In the genomic region with DNA sequence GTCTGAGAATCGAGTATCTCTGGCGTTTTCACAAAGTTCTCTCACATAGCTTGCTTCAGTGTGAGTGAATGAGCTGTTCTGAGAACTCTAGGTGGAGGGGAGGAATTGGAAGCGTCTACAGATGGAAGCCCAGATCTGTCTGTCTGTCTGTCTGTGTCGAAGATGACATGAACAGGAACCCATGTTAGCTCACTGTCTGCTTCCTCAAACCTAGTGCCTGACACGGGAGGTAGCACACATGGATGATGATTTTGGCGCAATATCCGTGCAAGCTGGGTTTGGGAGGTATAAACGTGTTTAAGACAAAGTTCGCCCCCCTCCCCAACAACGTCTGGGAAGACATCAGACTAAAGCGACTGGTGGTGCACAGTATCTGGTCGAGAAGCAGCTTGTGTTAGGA, we compare ENCODE assay signal across 8 mouse cellular contexts. TPM values are rescaled to one million over a fixed set of nuclear protein-coding genes. Genes with fewer than 3 reads are reported as not detected.
DNase-seq lines count a peak whose midpoint lies in the region; ATAC-seq and TF ChIP-seq lines count a peak whose summit lies in the region.

No protein-coding gene starts in this region.

- peak overlapping the region; percentile 72; the same call in 1 of the 2 replicates for H3K9ac ChIP-seq in hindbrain, postnatal 0 days (replicated peaks; ENCODE audit: low read length)
- no peak overlapping the region for H3K9ac ChIP-seq in midbrain, postnatal 0 days (replicated peaks; ENCODE audit: low read length, poor library complexity, severe bottlenecking)

- peaks cover 7% of the 10 kb centered on the region; the same call in 1 of the 2 replicates for H3K4me1 ChIP-seq in kidney, adult 2 months (ENCODE audit: control insufficient read depth, insufficient read depth, low read length)
- peaks cover 19% of the 10 kb centered on the region for H3K4me1 ChIP-seq in bone marrow, adult 2 months (ENCODE audit: control insufficient read depth, insufficient read depth, low read length)
- peaks cover 16% of the 10 kb centered on the region for H3K4me1 ChIP-seq in hindbrain, postnatal 0 days (ENCODE audit: insufficient read depth, low read length)
- H3K4me1 ChIP-seq in midbrain, postnatal 0 days (ENCODE audit: insufficient read depth, low read length), result 0 out of 2 replicates have a peak, but pooled peaks cover 6% of the 10 kb centered on the region

- TF ChIP-seq CTCF in kidney, adult 2 months (conservative IDR thresholded peaks at IDR 0.05; ENCODE audit: insufficient read depth, insufficient read length, low read depth, low read length), result no peak
- no peak for TF ChIP-seq CTCF in bone marrow, adult 2 months (IDR thresholded peaks at IDR 0.05; ENCODE audit: control insufficient read depth, insufficient read depth, low read length)
- no peak for TF ChIP-seq CTCF in hindbrain, postnatal 0 days (IDR thresholded peaks at IDR 0.05; ENCODE audit: low read depth)
- no peak for TF ChIP-seq CTCF in midbrain, postnatal 0 days (IDR thresholded peaks at IDR 0.05)

- no peaks in the 10 kb centered on the region for H3K27me3 ChIP-seq in kidney, adult 2 months (replicated peaks; ENCODE audit: control insufficient read depth, insufficient read depth, low read length)
- H3K27me3 ChIP-seq in hindbrain, postnatal 0 days (ENCODE audit: insufficient read depth, low read length), result 0 out of 2 replicates have a peak, but pooled peaks cover 21% of the 10 kb centered on the region
- peaks cover 14% of the 10 kb centered on the region for H3K27me3 ChIP-seq in midbrain, postnatal 0 days (ENCODE audit: insufficient read depth, low read length)

- ATAC-seq in hindbrain, postnatal 0 days, result no peak
- no peak for ATAC-seq in midbrain, postnatal 0 days (ENCODE audit: low FRiP score)

- H3K4me2 ChIP-seq in hindbrain, postnatal 0 days (ENCODE audit: low read depth, low read length), result peak overlapping the region; percentile 87
- H3K4me2 ChIP-seq in midbrain, postnatal 0 days (ENCODE audit: low read depth, low read length, poor library complexity, severe bottlenecking), result peak overlapping the region; percentile 81

- 48% methylated on average over 12 of the region's 12 CpGs for WGBS in kidney, adult 2 months
- 7% methylated on average over 12 of the region's 12 CpGs for WGBS in bone marrow, adult 2 months
- 40% methylated on average over 12 of the region's 12 CpGs for WGBS in hindbrain, postnatal 0 days
- 39% methylated on average over 12 of the region's 12 CpGs for WGBS in midbrain, postnatal 0 days

- H3K27ac ChIP-seq in kidney, adult 2 months (ENCODE audit: insufficient read depth, low read depth, low read length), result no peak overlapping the region
- peak overlapping the region; percentile 91; the same call in 1 of the 2 replicates for H3K27ac ChIP-seq in bone marrow, adult 2 months (ENCODE audit: control insufficient read depth, insufficient read depth, low read depth, low read length, poor library complexity)
- H3K27ac ChIP-seq in hindbrain, postnatal 0 days, result no peak overlapping the region
- H3K27ac ChIP-seq in midbrain, postnatal 0 days (ENCODE audit: low read depth, low read length), result no peak overlapping the region

- no peak for DNase-seq in kidney, adult 2 months
- DNase-seq in kidney, adult 9 months, result no peak
- no peak for DNase-seq in hindbrain, postnatal 0 days (ENCODE audit: low spot score)
- DNase-seq in midbrain, postnatal 0 days (ENCODE audit: low spot score), result no peak
- no peak for DNase-seq in cerebellum, postnatal 36 days
- no peak for DNase-seq in spleen, postnatal 36 days (ENCODE audit: low spot score in 2 of 2)
- DNase-seq in layer of hippocampus, postnatal 14 days (ENCODE audit: low spot score in 2 of 2), result no peak

- no peaks in the 10 kb centered on the region for H3K36me3 ChIP-seq in kidney, adult 2 months (ENCODE audit: control insufficient read depth, insufficient read depth, low read length)
- H3K36me3 ChIP-seq in hindbrain, postnatal 0 days (ENCODE audit: insufficient read depth, low read length), result no peaks in the 10 kb centered on the region
- H3K36me3 ChIP-seq in midbrain, postnatal 0 days (ENCODE audit: insufficient read depth, low read length), result no peaks in the 10 kb centered on the region

- H3K4me3 ChIP-seq in kidney, adult 2 months (ENCODE audit: insufficient read depth, low read depth, low read length), result peak overlapping the region; percentile 60
- peak overlapping the region; percentile 94 for H3K4me3 ChIP-seq in bone marrow, adult 2 months (replicated peaks; ENCODE audit: control insufficient read depth, low read depth, low read length)
- H3K4me3 ChIP-seq in hindbrain, postnatal 0 days (ENCODE audit: low read length), result peak overlapping the region; percentile 67
- peak overlapping the region; percentile 49 for H3K4me3 ChIP-seq in midbrain, postnatal 0 days (ENCODE audit: low read depth, low read length)

- no peaks in the 10 kb centered on the region for H3K9me3 ChIP-seq in hindbrain, postnatal 0 days (ENCODE audit: low read length)
- no peaks in the 10 kb centered on the region for H3K9me3 ChIP-seq in midbrain, postnatal 0 days (ENCODE audit: low read length)

- TF ChIP-seq POLR2A in kidney, adult 2 months (IDR thresholded peaks at IDR 0.05; ENCODE audit: low read depth, low read length), result no peak
- no peak for TF ChIP-seq POLR2A in bone marrow, adult 2 months (IDR thresholded peaks at IDR 0.05; ENCODE audit: borderline replicate concordance, control insufficient read depth, low read depth, low read length)

RNA-seq across cellular contexts. Expression of a gene that starts 0.7 kb away (rescaled TPM):
- polyA plus RNA-seq in kidney, adult 2 months (2012; rRNA removed), result 12.0 and 12.4 TPM in 2 replicates
- 6.6 and 12.2 TPM in 2 replicates for polyA plus RNA-seq in bone marrow, adult 2 months (2011; ENCODE audit: insufficient read depth, insufficient read length, low replicate concordance, missing spikeins)
- total RNA-seq in hindbrain, postnatal 0 days (2014; rRNA removed), result 17.6 and 22.4 TPM in 2 replicates
- polyA plus RNA-seq in hindbrain, postnatal 0 days (2015; fragmentation: Nextera tagmentation; extraction: Ambion mirVana), result 28.1 and 28.5 TPM in 2 replicates
- total RNA-seq in midbrain, postnatal 0 days (2014; rRNA removed), result 25.2 and 25.9 TPM in 2 replicates
- polyA plus RNA-seq in midbrain, postnatal 0 days (2015; fragmentation: Nextera tagmentation; extraction: Ambion mirVana), result 34.5 and 39.2 TPM in 2 replicates
- 1 to 10 TPM; 5.1 to 6.3 TPM for total RNA-seq in layer of hippocampus, postnatal 14 days (2021)

RNA-seq across cellular contexts. Expression of a gene that starts 6.4 kb away (rescaled TPM):
- 1.1 and 5.0 TPM in 2 replicates for polyA plus RNA-seq in kidney, adult 2 months (2012; rRNA removed)
- 0.52 and 0.70 TPM in 2 replicates for polyA plus RNA-seq in bone marrow, adult 2 months (2011; ENCODE audit: insufficient read depth, insufficient read length, low replicate concordance, missing spikeins)
- 0.37 and 0.68 TPM in 2 replicates for total RNA-seq in hindbrain, postnatal 0 days (2014; rRNA removed)
- 0.30 and 0.37 TPM in 2 replicates for polyA plus RNA-seq in hindbrain, postnatal 0 days (2015; fragmentation: Nextera tagmentation; extraction: Ambion mirVana)
- 0.57 and 0.99 TPM in 2 replicates for total RNA-seq in midbrain, postnatal 0 days (2014; rRNA removed)
- polyA plus RNA-seq in midbrain, postnatal 0 days (2015; fragmentation: Nextera tagmentation; extraction: Ambion mirVana), result 0.69 and 0.80 TPM in 2 replicates
- total RNA-seq in layer of hippocampus, postnatal 14 days (2021), result under 1 TPM; 0.14 to 0.25 TPM
